Mouse (Mus musculus) kidney, postnatal 14 days (tissue): ENCODE measurements around the gene Mob2.

Experiments
- DNase-seq: peaks from one replicate; pipeline ENCODE4 v3.0.0; 2022; ENCODE audit warnings: mixed read lengths

Mob2 gene

GRCm38 (mm10) chr7:142077138-142077537 lies 16.3 kb upstream of the Mob2 start:
- no peak for DNase-seq

DNA sequence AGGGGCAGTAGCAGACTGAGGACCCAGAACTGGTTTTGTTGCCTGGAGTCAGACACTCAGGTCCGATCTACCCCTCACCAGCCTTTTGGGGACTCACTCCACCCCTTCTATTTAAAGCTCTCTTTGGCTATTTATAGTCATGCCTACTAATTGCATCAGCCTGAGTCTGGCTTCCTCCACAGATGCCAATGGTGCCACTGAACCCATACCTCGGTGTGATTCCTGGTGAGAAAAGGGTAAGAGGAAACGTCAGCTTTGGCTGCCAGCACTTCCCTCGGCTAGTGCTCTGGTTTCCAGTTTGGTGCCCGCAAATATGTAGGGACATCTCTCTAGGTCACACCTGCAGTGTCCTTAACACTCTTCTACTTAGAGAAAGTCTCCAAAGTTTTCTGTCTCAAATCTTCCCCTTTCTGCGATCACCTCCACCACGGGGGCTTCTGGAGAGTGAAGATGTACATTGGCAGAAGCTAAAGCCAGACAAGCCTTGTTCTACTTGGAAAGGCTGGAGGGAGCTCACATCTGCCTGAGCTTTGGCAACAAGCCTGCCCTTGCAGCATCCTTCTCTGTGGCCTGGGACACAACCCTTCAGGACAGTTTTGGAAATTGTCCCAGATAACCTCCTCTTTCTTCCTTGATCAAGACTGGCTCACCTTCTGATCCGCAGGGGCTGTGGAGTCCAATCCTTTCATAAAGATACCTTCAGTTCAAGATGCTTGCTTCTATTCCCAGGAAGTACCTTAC lies 13.5 kb upstream of the Mob2 start:
- no peak for DNase-seq

- DNase-seq: no peak
Observed at GRCm38 (mm10) chr7:142071717-142072116, 10.9 kb upstream of the Mob2 start.

DNA sequence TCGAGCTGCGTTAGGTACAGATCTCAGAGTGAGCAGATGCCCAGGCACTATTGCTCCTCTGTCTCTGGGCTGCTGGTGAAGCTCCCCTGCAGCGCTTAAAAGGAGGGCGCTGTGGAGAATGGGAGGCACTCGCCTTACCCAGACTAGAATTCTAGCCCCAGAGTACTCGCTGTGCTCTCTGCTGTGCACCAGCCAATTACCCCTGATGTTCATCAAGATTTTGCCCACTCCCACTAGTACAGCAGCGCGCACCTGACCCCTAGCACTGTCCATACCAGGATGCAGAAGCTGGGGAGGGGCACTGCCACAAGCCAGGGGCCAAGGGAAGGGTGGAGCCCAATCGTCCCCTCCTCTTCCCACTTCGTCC lies 10.3 kb upstream of the Mob2 start:
- no peak for DNase-seq

DNA sequence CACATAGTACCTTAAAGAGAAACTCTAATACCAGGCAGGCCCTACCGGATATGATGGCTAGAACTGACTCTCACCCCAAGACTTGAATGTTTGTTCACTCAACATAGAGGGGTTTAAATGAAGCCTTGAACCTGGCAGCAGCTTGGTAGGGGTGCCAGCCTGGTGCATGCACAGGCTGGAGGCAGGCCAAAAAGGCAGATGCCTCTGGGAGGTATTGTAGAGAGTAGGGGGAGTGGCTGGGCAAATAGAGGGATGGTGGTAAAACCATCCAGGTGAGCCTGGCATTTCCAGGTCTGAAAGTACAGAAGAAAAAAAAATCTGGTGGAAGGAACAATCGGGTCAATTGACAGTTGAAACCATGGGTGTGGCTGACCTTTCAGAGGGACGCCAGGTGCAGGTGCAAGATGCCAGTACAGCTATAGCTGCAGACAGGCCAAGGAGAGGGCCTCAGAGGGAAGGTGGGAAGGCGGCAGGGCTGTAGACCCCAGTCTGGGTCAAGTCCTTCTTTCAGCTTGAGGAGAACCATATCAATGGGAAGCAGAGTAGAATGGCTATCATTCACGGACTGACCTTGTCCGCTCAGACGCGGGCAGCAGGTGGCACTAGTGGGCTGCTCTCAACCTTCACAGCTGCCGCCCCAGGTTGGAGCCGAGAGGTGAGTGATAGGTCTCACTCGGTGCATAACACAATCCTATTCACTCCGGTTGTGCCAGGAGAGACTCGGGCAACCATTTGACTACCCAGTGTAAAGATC lies 9.8 kb upstream of the Mob2 start:
- peak; percentile 77 for DNase-seq

DNA sequence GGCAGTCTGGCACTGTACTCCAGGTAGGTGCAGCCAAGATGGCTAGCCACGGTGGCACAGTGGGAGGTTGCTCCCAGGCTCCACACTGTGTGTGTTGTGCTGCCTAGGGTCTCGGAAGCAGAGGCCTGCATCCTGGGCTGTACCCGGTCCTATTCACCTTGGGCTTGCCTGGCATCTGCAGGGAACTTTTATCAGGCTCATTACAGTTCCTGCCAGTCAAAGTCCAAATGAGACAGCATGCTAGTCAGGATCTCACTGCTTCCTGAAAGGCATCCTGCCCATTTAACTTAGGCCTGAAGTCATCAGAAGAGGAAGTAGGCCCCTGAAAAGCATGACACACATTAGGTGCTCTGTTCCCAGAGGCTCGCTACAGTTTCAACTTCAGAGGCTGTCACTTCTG lies 7.6 kb upstream of the Mob2 start:
- DNase-seq: no peak

- no peak for DNase-seq
Observed at GRCm38 (mm10) chr7:142060185-142060930, 507 bp downstream of the Mob2 start.

GRCm38 (mm10) chr7:142059024-142059423 lies 1.8 kb downstream of the Mob2 start:
- no peak for DNase-seq

DNA sequence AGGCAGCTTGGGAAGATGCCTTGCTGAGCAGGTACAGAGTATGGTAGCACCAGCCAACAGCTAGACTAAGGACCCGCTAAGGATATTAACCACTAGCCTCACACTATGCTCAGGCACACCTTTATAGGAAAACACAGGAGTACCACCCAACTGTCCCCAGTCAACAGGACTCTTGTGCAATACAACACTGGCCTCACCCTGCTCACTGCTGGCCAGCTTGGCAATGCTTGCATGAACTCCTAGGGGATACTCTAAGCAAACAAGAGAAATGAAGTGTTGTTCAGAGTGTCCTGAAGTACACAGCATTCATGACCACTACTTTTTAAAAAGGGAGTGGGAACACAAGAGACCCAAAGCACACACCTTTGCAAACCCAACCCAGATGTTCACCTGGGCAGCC lies 3.7 kb downstream of the Mob2 start:
- DNase-seq: no peak

DNA sequence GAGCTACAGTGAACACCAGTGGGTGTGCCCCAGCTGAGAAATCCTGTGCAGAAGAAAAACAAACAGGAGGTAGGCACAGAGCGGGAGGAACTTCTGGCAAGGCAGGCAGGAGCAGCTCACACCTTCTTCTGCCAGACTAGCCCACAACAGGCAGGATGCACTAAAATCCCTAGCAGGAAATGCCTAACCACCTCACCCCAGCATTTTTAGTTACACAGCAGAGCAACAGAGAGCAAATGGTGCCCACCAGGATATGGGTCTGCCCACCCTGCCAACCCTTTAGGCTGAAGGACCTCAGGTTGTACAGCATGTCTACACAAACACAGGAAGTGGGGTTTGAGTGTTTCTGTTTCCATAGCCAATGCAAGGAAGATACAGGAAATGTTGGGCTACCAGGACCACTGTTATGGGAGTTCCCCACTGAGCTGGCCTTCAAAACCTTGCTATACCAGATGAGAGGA lies 4.2 kb downstream of the Mob2 start:
- DNase-seq: peak; percentile 21

GRCm38 (mm10) chr7:142055431-142055830 lies 5.4 kb downstream of the Mob2 start:
- DNase-seq: no peak

DNA sequence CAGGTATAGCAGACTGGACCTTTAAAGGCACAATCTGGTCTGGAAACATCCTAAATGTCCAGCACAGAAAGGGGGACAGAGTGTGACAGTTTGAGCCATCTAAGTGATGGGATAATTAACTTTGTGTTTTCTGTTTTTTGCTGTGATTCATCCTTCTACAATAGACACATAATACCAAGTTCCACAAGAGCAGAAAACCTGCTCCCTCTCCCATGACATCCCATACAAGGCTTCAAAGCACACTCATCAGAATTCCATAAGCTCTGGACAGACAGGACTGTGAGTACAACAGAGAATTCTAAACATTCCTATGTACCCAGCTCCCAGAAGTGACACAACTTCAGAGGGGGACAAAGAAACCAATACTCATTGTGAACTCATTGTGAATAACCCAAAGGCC lies 10.3 kb downstream of the Mob2 start:
- no peak for DNase-seq

DNA sequence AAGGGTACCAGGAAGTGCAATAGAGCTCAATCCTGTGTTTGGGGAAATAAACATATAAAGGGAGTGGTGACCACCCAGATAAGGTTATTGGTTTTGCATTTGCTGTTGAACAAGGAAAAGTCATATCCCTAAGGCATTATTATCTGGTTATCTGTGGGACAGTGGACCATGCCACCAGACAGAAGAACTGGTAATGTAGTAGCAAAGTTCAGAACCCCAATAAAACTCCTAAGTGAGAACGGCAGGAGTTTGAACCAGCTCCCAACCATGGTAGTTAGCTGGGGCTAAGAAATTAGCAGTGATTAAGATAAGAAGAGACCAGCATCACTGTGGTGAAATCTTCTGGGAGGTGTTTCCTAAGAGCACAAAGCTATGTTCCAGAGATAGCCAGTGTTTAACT lies 14.9 kb downstream of the Mob2 start:
- no peak for DNase-seq

- DNase-seq: no peak
Observed at GRCm38 (mm10) chr7:142045344-142045743, 15.5 kb downstream of the Mob2 start.

- DNase-seq: peak; percentile 43
Observed at GRCm38 (mm10) chr7:142040756-142041155, 20.1 kb downstream of the Mob2 start.

DNA sequence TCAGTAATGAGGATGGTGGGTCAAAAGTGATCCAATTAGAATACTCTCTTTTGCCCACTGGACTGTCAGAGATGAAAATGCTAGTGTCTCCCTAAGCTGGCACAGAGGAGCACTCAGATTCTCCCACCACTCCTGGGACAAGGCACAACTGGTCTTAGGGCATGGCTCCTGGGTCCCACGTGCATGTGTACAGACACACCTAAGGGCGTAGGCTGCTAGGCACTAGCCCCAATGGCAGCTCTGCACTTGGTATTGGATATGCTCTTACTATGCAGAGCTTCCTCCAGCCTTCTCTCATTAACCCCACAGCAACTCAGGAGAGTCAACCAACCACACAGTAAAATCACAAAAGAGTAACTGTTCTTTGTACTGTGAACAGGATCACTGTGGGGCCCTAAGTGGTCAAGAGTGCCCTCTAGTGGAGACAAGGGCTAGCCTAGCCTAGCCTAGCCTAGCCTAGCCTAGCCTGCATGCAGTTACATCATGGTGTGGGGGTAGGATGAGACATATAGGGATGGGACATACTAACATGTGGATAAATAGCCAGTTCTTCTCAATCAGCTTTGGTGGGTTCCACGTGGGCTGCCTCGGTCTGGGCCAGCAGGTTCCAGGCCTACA lies 23.2 kb downstream of the Mob2 start:
- DNase-seq: peak; percentile 60

- DNase-seq: peak; percentile 17
Observed at GRCm38 (mm10) chr7:142035048-142035811, 25.6 kb downstream of the Mob2 start.

DNA sequence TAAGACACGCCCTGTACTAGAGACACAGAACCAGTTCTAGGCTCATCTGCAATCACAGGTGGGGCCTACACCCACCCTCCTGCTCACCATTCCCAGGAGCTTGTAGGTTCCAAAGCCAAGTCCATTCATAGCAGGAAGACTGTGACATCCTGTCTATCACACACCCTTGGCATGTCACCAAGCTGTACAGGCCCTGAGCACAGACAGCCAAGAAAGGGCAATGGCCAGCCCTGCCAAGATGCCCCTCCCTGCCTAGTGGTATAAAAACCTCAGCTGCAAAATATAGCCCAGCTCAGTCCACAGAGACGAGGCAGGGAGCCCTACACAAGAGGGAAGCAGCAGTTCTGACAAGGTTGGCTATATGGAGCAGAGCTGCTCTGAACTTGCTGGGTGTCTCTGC lies 26.7 kb downstream of the Mob2 start:
- peak; percentile 65 for DNase-seq

DNA sequence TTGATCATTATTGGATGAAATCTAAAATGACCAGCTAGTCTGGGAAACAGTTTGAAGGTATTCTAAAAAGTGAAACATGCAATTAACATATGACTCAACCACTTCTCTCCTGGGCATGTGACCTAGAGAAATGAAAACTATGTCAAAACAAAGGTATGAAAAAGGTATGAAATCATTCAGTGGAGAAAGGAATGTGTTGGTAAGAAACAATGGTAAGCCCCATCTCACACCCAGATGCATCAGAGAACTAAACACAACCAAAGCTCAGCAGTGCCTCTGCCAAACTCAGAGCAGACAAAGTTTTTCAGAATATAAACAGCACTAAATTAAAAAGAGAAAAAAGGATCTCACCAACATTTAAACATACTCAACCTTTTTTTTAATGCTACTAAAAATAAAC lies 30.8 kb downstream of the Mob2 start:
- DNase-seq: no peak

DNA sequence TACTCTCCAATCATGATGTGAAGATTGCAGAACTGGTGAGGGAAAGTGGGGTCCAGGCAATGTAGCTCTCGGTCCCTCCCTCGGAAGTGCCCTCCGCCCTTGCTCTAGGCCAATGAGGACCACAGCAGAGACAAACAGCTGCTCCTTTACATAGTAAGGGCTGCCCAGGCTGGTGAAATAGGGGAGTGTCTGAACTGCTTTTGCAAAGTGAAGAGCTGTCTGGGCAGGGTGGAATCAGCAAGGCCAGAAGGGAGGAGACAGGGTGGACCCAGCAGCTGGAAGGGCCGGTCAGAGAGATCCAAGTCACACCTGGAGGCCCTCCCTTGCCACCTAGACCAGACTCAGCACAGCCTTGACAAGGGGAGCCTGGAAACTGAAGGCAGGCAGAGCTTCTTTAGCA lies 34.9 kb downstream of the Mob2 start:
- no peak for DNase-seq

DNA sequence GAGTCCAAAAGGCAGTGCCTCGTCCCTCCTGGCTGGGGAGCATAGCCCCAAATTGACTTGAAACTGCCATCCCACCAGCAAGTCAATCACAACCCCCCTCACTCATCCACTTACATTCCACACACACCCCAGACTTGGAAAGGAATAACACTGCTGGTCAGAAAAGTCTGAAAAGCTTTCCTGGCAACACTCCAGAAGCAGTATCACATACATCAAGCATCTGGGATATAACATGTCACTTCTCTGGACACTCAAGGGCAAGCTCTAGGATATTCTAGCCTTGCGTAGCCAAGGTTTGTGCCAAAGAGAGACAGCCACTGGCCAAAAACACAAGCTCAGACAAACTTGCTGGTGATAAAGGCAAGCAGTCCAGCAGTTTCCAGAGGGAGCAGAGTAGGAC lies 35.7 kb downstream of the Mob2 start:
- no peak for DNase-seq

DNA sequence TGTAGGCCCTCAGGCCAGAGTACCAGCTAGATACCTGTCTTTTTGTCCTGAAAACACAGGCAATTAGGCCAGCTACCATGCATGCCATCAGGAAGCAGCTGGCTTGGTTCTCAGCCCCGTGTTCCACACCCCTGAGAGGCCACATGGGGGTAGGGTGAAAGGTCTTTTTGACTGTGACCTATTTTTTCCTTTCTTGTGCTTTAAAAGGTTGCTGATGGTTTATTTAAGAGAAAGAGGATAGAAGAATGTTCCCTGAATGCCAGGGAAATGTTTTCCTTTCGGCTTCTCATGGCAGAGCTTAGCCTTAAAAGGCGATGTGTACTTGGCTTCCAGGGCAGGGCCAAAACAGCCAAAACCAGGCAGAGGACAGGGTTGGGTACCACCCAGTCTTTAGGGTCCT lies 40.0 kb downstream of the Mob2 start:
- DNase-seq: no peak

GRCm38 (mm10) chr7:142019699-142020098 lies 41.2 kb downstream of the Mob2 start:
- no peak for DNase-seq
